Mouse (Mus musculus): ENCODE data around the gene Bmyc. TPM values are rescaled to one million over a fixed set of nuclear protein-coding genes. Genes with fewer than 3 reads are reported as not detected.
"Not testable (repeated sequence)": the region's sequence is repeated elsewhere in the genome, so short reads cannot be mapped to it uniquely, and the experiment has no call there.

Gene Bmyc
- polyA plus RNA-seq, 1 experiment from 2014 or later = 34.7 TPM

DNA sequence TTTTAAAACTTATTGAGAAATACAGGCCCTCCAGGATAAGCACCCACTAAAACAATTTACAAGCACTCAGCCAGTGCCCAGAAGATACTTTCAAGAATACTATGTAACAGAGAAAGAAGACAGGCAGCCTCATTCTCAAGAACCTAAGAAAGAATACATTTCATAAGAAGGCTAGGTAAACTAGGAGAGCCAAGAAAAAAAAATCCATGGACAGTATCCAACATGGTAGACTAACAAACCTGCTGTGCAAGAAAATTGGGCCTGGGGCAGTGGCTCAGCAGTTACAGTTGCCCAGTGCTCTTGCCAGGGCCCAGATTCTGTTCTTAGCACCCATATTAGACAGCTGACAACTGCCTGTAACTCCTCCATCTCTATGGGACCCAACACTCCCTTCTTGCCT lies 10.7 kb downstream of the Bmyc start:
- no peak for ATAC-seq
- H3K27me3 ChIP-seq (replicated peaks; ENCODE audit: control insufficient read depth, insufficient read depth, low read length) = no peaks in the 10 kb centered on the region
- H3K9me3 ChIP-seq (ENCODE audit: control insufficient read depth) = no peaks in the 10 kb centered on the region
- no peak overlapping the region for H3K4me3 ChIP-seq (ENCODE audit: low read depth, low read length)
- TF ChIP-seq CTCF (IDR thresholded peaks at IDR 0.05; ENCODE audit: low read depth) = no peak
- no peak overlapping the region for H3K27ac ChIP-seq (ENCODE audit: low read depth, low read length)
- H3K36me3 ChIP-seq (ENCODE audit: control insufficient read depth, insufficient read depth) = no peaks in the 10 kb centered on the region
- H3K4me1 ChIP-seq (replicated peaks; ENCODE audit: control insufficient read depth, insufficient read depth, low read length) = no peaks in the 10 kb centered on the region
- H3K4me2 ChIP-seq (replicated peaks; ENCODE audit: low read depth) = no peak overlapping the region
- H3K9ac ChIP-seq (ENCODE audit: low read depth, low read length) = no peak overlapping the region

DNA sequence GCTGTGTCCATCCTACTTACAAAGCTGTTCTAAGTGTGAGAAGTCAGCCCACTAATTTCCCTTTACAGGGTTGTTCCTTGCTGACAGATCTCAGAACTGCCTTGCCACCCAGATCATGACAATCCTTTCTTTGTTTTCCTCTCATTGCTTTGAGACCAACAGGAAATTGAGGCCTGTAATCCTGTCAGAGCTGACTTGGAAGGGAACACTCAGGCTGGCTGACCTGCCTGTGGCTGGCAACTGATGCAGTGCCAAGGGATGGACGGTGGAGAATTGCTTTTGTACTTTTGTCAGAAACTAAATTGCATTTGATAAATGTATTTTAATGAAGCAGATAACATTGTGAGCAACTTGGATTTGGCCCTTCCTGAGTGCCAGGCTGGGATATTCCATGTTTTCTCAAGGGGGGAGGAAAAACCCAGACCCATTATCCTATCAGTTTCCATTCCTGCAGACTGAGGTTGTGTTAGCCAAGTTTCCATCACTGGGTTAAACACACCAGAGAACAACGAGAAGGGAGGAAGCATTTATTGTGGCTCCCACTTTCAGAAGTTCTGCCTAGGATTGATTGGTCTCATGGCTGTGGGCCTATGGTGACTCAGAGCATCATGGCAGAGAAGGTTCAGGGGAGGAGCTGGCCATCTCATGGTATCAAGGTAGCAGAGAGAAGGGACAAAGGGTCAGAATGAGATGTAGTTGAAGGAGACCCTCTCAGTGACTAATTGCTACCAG lies 26.8 kb downstream of the Bmyc start:
- Histone ChIP-seq H3K36me3 (ENCODE audit: control insufficient read depth, insufficient read depth) (no peaks in the 10 kb centered on the region), H3K27me3 (replicated peaks; ENCODE audit: control insufficient read depth, insufficient read depth, low read length) (no peaks in the 10 kb centered on the region), H3K9ac (ENCODE audit: low read depth, low read length) (no peak overlapping the region), H3K27ac (ENCODE audit: low read depth, low read length) (no peak overlapping the region), H3K9me3 (ENCODE audit: control insufficient read depth) (no peaks in the 10 kb centered on the region), H3K4me2 (replicated peaks; ENCODE audit: low read depth) (no peak overlapping the region), H3K4me3 (ENCODE audit: low read depth, low read length) (no peak overlapping the region), H3K4me1 (replicated peaks; ENCODE audit: control insufficient read depth, insufficient read depth, low read length) (no peaks in the 10 kb centered on the region)
- WGBS = 62% methylated on average over 2 of the region's 2 CpGs
- ATAC-seq = no peak
- TF ChIP-seq CTCF (IDR thresholded peaks at IDR 0.05; ENCODE audit: low read depth) = no peak

DNA sequence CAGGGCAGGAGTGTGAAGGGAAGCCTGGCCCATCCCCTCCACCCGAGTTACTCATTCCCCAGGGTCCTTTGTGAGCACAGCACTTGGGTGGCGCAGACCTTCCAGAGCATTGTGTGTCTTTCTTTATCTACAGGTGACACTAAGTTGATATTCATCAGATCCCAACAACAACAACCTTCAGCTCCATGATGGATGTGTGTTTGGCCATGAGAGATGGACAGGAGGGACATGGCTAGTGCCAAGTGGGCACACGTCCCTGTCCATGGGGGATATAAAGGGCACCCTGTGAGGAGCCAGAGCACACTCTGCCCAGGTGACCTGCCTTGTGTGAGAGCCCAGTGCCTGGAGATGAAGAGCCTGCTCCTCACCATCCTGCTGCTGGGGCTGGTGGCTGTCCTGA lies 30.2 kb downstream of the Bmyc start, which contains the start of gene Obp2b:
Gene Obp2b (plus strand): TSS at position 301 of the 400 bp plus-strand sequence.
- not testable (repeated sequence) for H3K4me2 ChIP-seq (replicated peaks; ENCODE audit: low read depth); H3K36me3 ChIP-seq (ENCODE audit: control insufficient read depth, insufficient read depth); ATAC-seq; H3K9me3 ChIP-seq (ENCODE audit: control insufficient read depth); H3K4me3 ChIP-seq (ENCODE audit: low read depth, low read length); H3K27me3 ChIP-seq (replicated peaks; ENCODE audit: control insufficient read depth, insufficient read depth, low read length); H3K9ac ChIP-seq (ENCODE audit: low read depth, low read length); H3K27ac ChIP-seq (ENCODE audit: low read depth, low read length); H3K4me1 ChIP-seq (replicated peaks; ENCODE audit: control insufficient read depth, insufficient read depth, low read length)
- 59% methylated on average over 3 of the region's 3 CpGs for WGBS

DNA sequence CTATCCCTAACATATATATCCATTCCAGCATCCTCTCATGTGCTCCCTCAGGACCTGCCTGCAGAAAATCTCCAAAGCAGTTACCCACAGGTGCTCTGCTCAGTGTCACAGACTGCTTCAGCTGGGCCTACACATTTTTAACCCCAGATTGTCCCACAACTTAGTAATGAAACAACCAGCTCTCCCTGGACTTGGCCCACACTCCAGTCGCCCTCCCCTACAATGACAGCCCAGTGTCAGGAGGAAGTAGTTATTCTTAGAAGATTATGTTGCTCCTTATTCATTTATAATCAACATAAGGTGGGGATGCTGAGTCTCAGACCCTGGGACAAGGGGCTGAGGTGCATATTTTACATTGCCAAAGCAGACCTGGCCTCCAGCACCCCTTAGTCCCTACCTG lies 35.1 kb downstream of the Bmyc start:
- H3K27ac ChIP-seq (ENCODE audit: low read depth, low read length) = no peak overlapping the region
- H3K27me3 ChIP-seq (replicated peaks; ENCODE audit: control insufficient read depth, insufficient read depth, low read length) = no peaks in the 10 kb centered on the region
- ATAC-seq = no peak
- no peaks in the 10 kb centered on the region for H3K9me3 ChIP-seq (ENCODE audit: control insufficient read depth)
- H3K4me3 ChIP-seq (ENCODE audit: low read depth, low read length) = no peak overlapping the region
- no peak for TF ChIP-seq CTCF (IDR thresholded peaks at IDR 0.05; ENCODE audit: low read depth)
- H3K36me3 ChIP-seq (ENCODE audit: control insufficient read depth, insufficient read depth) = no peaks in the 10 kb centered on the region
- no peaks in the 10 kb centered on the region for H3K4me1 ChIP-seq (replicated peaks; ENCODE audit: control insufficient read depth, insufficient read depth, low read length)
- 53% methylated on average over 1 of the region's 1 CpGs for WGBS
- no peak overlapping the region for H3K9ac ChIP-seq (ENCODE audit: low read depth, low read length)
- H3K4me2 ChIP-seq (replicated peaks; ENCODE audit: low read depth) = no peak overlapping the region

DNA sequence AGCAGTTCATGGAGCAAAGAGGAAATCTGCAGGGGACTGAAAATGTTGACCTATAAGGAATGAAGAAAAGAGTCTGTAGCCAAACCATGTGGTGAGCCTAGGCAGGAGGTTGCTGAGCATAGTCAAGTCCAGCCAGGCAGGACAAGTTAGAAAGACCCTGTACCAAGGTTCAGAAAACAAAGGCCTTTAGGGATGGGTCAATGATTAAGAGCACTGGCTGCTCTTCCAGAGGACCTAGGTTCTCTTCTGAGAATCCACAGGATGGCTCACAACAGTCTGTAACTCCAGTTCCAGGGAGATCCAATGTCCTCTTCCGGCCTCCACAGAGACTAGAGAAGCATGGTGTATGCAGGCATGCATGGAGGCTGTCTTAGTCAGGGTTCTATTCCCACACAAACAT lies 47.7 kb downstream of the Bmyc start:
- Histone ChIP-seq H3K4me2 (replicated peaks; ENCODE audit: low read depth) (no peak overlapping the region), H3K27ac (ENCODE audit: low read depth, low read length) (no peak overlapping the region), H3K36me3 (ENCODE audit: control insufficient read depth, insufficient read depth) (no peaks in the 10 kb centered on the region), H3K9ac (ENCODE audit: low read depth, low read length) (no peak overlapping the region), H3K4me1 (replicated peaks; ENCODE audit: control insufficient read depth, insufficient read depth, low read length) (no peaks in the 10 kb centered on the region), H3K9me3 (ENCODE audit: control insufficient read depth) (no peaks in the 10 kb centered on the region), H3K27me3 (replicated peaks; ENCODE audit: control insufficient read depth, insufficient read depth, low read length) (no peaks in the 10 kb centered on the region), H3K4me3 (ENCODE audit: low read depth, low read length) (no peak overlapping the region)
- ATAC-seq = no peak
- TF ChIP-seq CTCF (IDR thresholded peaks at IDR 0.05; ENCODE audit: low read depth) = no peak
- 93% methylated on average over 1 of the region's 1 CpGs for WGBS

Other genes with a start within 250 kb of the Bmyc start
- 2.0 and 2.8 TPM in 2 replicates for gene Clic3, start 249.9 kb upstream of the Bmyc start, polyA plus RNA-seq (2015; fragmentation: Nextera tagmentation; extraction: Ambion mirVana)
- 41.2 and 46.2 TPM in 2 replicates for gene Paxx, start 245.6 kb upstream of the Bmyc start, polyA plus RNA-seq (2015; fragmentation: Nextera tagmentation; extraction: Ambion mirVana)
- 1.2 and 2.2 TPM in 2 replicates for gene Ptgds, start 236.7 kb upstream of the Bmyc start, polyA plus RNA-seq (2015; fragmentation: Nextera tagmentation; extraction: Ambion mirVana)
- gene Lcn12, start 212.8 kb upstream of the Bmyc start, polyA plus RNA-seq (2015; fragmentation: Nextera tagmentation; extraction: Ambion mirVana) = 0.40 and 0.51 TPM in 2 replicates
- 38.5 and 40.2 TPM in 2 replicates for gene Fbxw5, start 206.0 kb upstream of the Bmyc start, polyA plus RNA-seq (2015; fragmentation: Nextera tagmentation; extraction: Ambion mirVana)
- gene C8g, start 205.0 kb upstream of the Bmyc start, polyA plus RNA-seq (2015; fragmentation: Nextera tagmentation; extraction: Ambion mirVana) = 48.5 and 49.3 TPM in 2 replicates
- 16.4 and 18.7 TPM in 2 replicates for gene Traf2, start 159.8 kb upstream of the Bmyc start, polyA plus RNA-seq (2015; fragmentation: Nextera tagmentation; extraction: Ambion mirVana)
- gene Edf1, start 148.9 kb upstream of the Bmyc start, polyA plus RNA-seq (2015; fragmentation: Nextera tagmentation; extraction: Ambion mirVana) = 481 and 496 TPM in 2 replicates
- 588 and 718 TPM in 2 replicates for gene Mamdc4, start 131.9 kb upstream of the Bmyc start, polyA plus RNA-seq (2015; fragmentation: Nextera tagmentation; extraction: Ambion mirVana)
- gene Phpt1, start 131.5 kb upstream of the Bmyc start, polyA plus RNA-seq (2015; fragmentation: Nextera tagmentation; extraction: Ambion mirVana) = 116 TPM in 2 replicates
- gene Ajm1, start 125.0 kb upstream of the Bmyc start, polyA plus RNA-seq (2015; fragmentation: Nextera tagmentation; extraction: Ambion mirVana) = 0.68 and 0.78 TPM in 2 replicates
- 26.8 and 26.9 TPM in 2 replicates for gene Rabl6, start 98.2 kb upstream of the Bmyc start, polyA plus RNA-seq (2015; fragmentation: Nextera tagmentation; extraction: Ambion mirVana)
- gene Ccdc183, start 89.1 kb upstream of the Bmyc start, polyA plus RNA-seq (2015; fragmentation: Nextera tagmentation; extraction: Ambion mirVana) = 0.09 and 0.16 TPM in 2 replicates
- 23.0 and 25.6 TPM in 2 replicates for gene Tmem141, start 84.7 kb upstream of the Bmyc start, polyA plus RNA-seq (2015; fragmentation: Nextera tagmentation; extraction: Ambion mirVana)
- 4.1 and 4.7 TPM in 2 replicates for gene Fcna, start 78.7 kb upstream of the Bmyc start, polyA plus RNA-seq (2015; fragmentation: Nextera tagmentation; extraction: Ambion mirVana)
- not detected in 2 replicates for gene Lcn8, start 53.6 kb upstream of the Bmyc start, polyA plus RNA-seq (2015; fragmentation: Nextera tagmentation; extraction: Ambion mirVana)
- not detected in 2 replicates for gene Lcn5, start 48.8 kb upstream of the Bmyc start, polyA plus RNA-seq (2015; fragmentation: Nextera tagmentation; extraction: Ambion mirVana)
- not detected in 2 replicates for gene Lcn6, start 30.0 kb upstream of the Bmyc start, polyA plus RNA-seq (2015; fragmentation: Nextera tagmentation; extraction: Ambion mirVana)
- gene Lcn10, start 24.0 kb upstream of the Bmyc start, polyA plus RNA-seq (2015; fragmentation: Nextera tagmentation; extraction: Ambion mirVana) = not detected in 2 replicates
- gene Obp2a, start 6.7 kb upstream of the Bmyc start, polyA plus RNA-seq (2015; fragmentation: Nextera tagmentation; extraction: Ambion mirVana) = not detected in 2 replicates
- gene Obp2b, start 30.3 kb downstream of the Bmyc start, polyA plus RNA-seq (2015; fragmentation: Nextera tagmentation; extraction: Ambion mirVana) = not detected in 2 replicates
- gene Lcn3, start 58.8 kb downstream of the Bmyc start, polyA plus RNA-seq (2015; fragmentation: Nextera tagmentation; extraction: Ambion mirVana) = not detected in 2 replicates
- not detected in 2 replicates for gene Lcn11, start 70.3 kb downstream of the Bmyc start, polyA plus RNA-seq (2015; fragmentation: Nextera tagmentation; extraction: Ambion mirVana)
- not detected in 2 replicates for gene Gm13539, start 75.5 kb downstream of the Bmyc start, polyA plus RNA-seq (2015; fragmentation: Nextera tagmentation; extraction: Ambion mirVana)
- not detected in 2 replicates for gene Glt6d1, start 109.1 kb downstream of the Bmyc start, polyA plus RNA-seq (2015; fragmentation: Nextera tagmentation; extraction: Ambion mirVana)
- gene Lcn9, start 116.4 kb downstream of the Bmyc start, polyA plus RNA-seq (2015; fragmentation: Nextera tagmentation; extraction: Ambion mirVana) = not detected in 2 replicates
- not detected in 2 replicates for gene Sohlh1, start 140.5 kb downstream of the Bmyc start, polyA plus RNA-seq (2015; fragmentation: Nextera tagmentation; extraction: Ambion mirVana)
- 0.18 TPM in 2 replicates for gene Kcnt1, start 157.0 kb downstream of the Bmyc start, polyA plus RNA-seq (2015; fragmentation: Nextera tagmentation; extraction: Ambion mirVana)

Data from intestine, postnatal 0 days (tissue).